Mouse (Mus musculus) myocyte (in vitro differentiated cells): ENCODE measurements around the gene Cog8. TPM values are rescaled to one million over a fixed set of nuclear protein-coding genes. Genes with fewer than 3 reads are reported as not detected.

Source experiments
- H3K27me3 ChIP-seq: one replicate; pipeline ENCODE4 v1.6.1; 2011; ENCODE audit not compliant: control insufficient read depth, insufficient read depth, insufficient read length
- H3K36me3 ChIP-seq: one replicate; pipeline ENCODE4 v1.6.1; 2011; ENCODE audit not compliant: control insufficient read depth, insufficient read depth
- H3K4me2 ChIP-seq: one replicate; pipeline ENCODE4 v1.6.1; 2011; ENCODE audit warnings: low read depth, control low read depth
- H3K4me3 ChIP-seq: one replicate; pipeline ENCODE4 v1.5.1; 2011; ENCODE audit warnings: mild to moderate bottlenecking, control low read depth, moderate library complexity
- H3K79me2 ChIP-seq: one replicate; pipeline ENCODE4 v1.6.1; 2011; ENCODE audit not compliant: control insufficient read depth, insufficient read depth
- H3ac ChIP-seq: one replicate; pipeline ENCODE4 v1.6.1; 2011; ENCODE audit not compliant: control insufficient read depth, insufficient read length
- CEBPB ChIP-seq: IDR thresholded peaks from 2 replicates; pipeline ENCODE4 v1.6.1; 2011; ENCODE audit warnings: mild to moderate bottlenecking, moderate library complexity; ENCODE audit not compliant: poor library complexity, insufficient read depth, severe bottlenecking
- E2F4 ChIP-seq: IDR thresholded peaks from one replicate; pipeline ENCODE4 v1.6.1; 2011; ENCODE audit warnings: mild to moderate bottlenecking, control low read depth, moderate library complexity; ENCODE audit not compliant: insufficient read depth
- MAX ChIP-seq: IDR thresholded peaks from one replicate; pipeline ENCODE4 v1.6.1; 2011; ENCODE audit warnings: low read depth, mild to moderate bottlenecking, control low read depth
- MYOD1 ChIP-seq, 3 experiments: IDR thresholded peaks; one replicate each; pipeline ENCODE4 v1.6.1; 2011; ENCODE audit warnings: control low read depth in 2 of 3, low read depth in 2 of 3, mild to moderate bottlenecking in 2 of 3, moderate library complexity in 1 of 3; ENCODE audit not compliant: insufficient read length in 2 of 3, control insufficient read depth in 1 of 3
- MYOG ChIP-seq, 3 experiments: IDR thresholded peaks; one replicate each; pipeline ENCODE4 v1.6.1; 2011; ENCODE audit warnings: control low read depth in 2 of 3, low read depth in 2 of 3, mild to moderate bottlenecking in 2 of 3; ENCODE audit not compliant: insufficient read length in 2 of 3, control insufficient read depth in 1 of 3, insufficient read depth in 1 of 3
- POLR2A ChIP-seq: IDR thresholded peaks from one replicate; pipeline ENCODE4 v1.6.1; 2011; ENCODE audit warnings: low read depth, mild to moderate bottlenecking, control low read depth, moderate library complexity; ENCODE audit not compliant: insufficient read length
- POLR2AphosphoS2 ChIP-seq: IDR thresholded peaks from one replicate; pipeline ENCODE4 v1.6.1; 2011; ENCODE audit warnings: low read depth, control low read depth; ENCODE audit not compliant: insufficient read length
- REST ChIP-seq: IDR thresholded peaks from one replicate; pipeline ENCODE4 v1.6.1; 2011; ENCODE audit warnings: mild to moderate bottlenecking, control low read depth, moderate library complexity; ENCODE audit not compliant: insufficient read depth, insufficient read length
- SRF ChIP-seq: IDR thresholded peaks from one replicate; pipeline ENCODE4 v1.6.1; 2011; ENCODE audit warnings: low read depth; ENCODE audit not compliant: control insufficient read depth, insufficient read length
- TCF12 ChIP-seq: IDR thresholded peaks from one replicate; pipeline ENCODE4 v1.6.1; 2011; ENCODE audit warnings: mild to moderate bottlenecking, control low read depth; ENCODE audit not compliant: poor library complexity, insufficient read depth, severe bottlenecking
- TCF3 ChIP-seq: IDR thresholded peaks from one replicate; pipeline ENCODE4 v1.6.1; 2011; ENCODE audit warnings: low read depth, control low read depth; ENCODE audit not compliant: insufficient read length
- USF1 ChIP-seq: IDR thresholded peaks from one replicate; pipeline ENCODE4 v1.6.1; 2011; ENCODE audit warnings: low read depth, mild to moderate bottlenecking, control low read depth, moderate library complexity
- polyA plus RNA-seq: library from polyadenylated mRNA; unstranded; fragments of >200 nt; fragmentation: generic; extraction: Trizol; gene quantifications from one replicate; pipeline ENCODE4 v1.2.1, GENCODE M21; 2012; ENCODE audit warnings: missing spikeins

Gene Cog8
- polyA plus RNA-seq, 1 experiment: 28.3 TPM

DNA sequence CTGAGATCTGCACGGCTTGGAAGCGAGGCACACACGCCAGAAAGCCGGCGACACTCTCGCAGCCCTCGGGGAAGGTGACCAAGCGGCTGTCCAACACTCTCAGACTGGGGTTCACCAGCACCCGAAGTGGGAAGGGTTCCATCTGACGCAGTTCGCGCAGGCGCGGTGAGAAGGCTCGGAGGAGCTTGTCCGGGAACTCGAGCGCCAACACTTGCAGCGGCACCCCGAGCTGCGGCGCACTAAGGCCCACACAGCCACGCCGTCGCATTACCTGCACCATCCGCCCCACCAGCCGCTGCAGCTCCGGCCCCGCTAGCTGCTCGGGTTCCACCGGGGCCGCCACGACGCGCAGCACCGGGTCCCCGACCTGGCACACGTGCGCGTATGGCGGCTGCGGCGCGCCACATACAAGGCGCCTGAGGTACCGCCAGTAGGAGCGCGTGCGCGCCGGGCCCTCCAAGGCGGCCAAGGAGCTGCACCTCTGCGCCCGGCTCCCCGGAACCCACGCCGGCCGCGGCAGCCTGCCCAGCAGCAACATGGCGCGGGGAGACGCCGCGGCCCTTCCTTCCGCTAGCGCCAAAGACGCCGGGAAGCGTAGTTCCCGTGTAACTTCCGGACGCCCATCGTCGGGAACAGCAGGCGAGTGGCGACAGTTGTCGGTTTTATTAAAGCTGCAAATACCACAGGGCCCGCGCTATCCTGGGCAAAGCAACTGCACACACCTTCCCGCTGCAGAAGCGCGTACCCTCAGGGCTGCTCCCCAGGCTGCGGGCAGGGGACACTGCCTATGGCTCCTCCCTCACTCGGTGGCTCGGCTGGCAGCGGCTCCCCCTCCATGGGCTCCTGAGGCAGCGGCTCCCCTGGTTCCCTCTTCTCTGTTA lies 8.2 kb downstream of the Cog8 start, which contains the start of gene Pdf:
Gene Pdf, minus strand, starts transcription at position 554 of the 881 bp plus-strand sequence.
- Histone ChIP-seq H3ac (peak within 1 kb of the TSS; percentile 76), H3K79me2 (peaks cover 10% of the 10 kb centered on the region), H3K36me3 (peaks cover 40% of the 10 kb centered on the region), H3K4me3 (peak within 1 kb of the TSS; percentile 60), H3K4me2 (peak within 1 kb of the TSS; percentile 99), H3K27me3 (no peaks in the 10 kb centered on the region)
- TF ChIP-seq USF1: no peak
- TF ChIP-seq CEBPB: no peak
- peak in 1 of 3 experiments; percentile 58 for TF ChIP-seq MYOG (IDR thresholded peaks at IDR 0.05; ENCODE audit: control insufficient read depth in 1 of 3, insufficient read depth in 1 of 3, insufficient read length in 2 of 3, low read depth in 2 of 3)
- TF ChIP-seq POLR2AphosphoS2: peak; percentile 88
- peak; percentile 80 for TF ChIP-seq POLR2A

DNA sequence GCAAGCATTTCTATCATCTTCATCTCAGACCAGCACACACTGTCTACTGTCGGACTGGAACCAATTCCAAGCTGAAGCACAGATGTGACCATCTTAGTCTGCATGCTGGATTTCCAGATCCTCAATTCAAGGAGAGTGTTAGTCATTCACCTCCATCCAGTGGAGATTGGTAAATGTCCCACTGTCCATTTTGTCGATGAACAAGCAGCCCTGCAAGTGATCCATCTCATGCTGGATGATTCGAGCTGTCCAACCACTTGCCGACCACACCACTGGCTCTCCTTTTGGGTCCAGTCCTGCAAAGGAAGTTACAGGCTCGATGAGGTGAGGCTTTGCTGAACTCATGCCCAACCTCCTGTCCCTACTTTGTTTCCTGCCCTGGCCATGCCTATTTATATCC lies 9.5 kb downstream of the Cog8 start:
- no peak overlapping the region for H3K4me3 ChIP-seq
- H3K79me2 ChIP-seq: peaks cover 10% of the 10 kb centered on the region
- H3K36me3 ChIP-seq: peaks cover 41% of the 10 kb centered on the region
- TF ChIP-seq USF1: no peak
- TF ChIP-seq CEBPB: no peak
- no peak for TF ChIP-seq POLR2A
- TF ChIP-seq REST: no peak
- TF ChIP-seq TCF3: no peak
- no peak for TF ChIP-seq POLR2AphosphoS2
- no peak for TF ChIP-seq MYOD1 (IDR thresholded peaks at IDR 0.05; ENCODE audit: control insufficient read depth in 1 of 3, insufficient read length in 2 of 3, low read depth in 2 of 3)
- TF ChIP-seq TCF12: no peak
- TF ChIP-seq SRF: no peak
- no peak for TF ChIP-seq E2F4
- TF ChIP-seq MAX: no peak
- no peak overlapping the region for H3ac ChIP-seq
- H3K27me3 ChIP-seq: no peaks in the 10 kb centered on the region
- no peak overlapping the region for H3K4me2 ChIP-seq

DNA sequence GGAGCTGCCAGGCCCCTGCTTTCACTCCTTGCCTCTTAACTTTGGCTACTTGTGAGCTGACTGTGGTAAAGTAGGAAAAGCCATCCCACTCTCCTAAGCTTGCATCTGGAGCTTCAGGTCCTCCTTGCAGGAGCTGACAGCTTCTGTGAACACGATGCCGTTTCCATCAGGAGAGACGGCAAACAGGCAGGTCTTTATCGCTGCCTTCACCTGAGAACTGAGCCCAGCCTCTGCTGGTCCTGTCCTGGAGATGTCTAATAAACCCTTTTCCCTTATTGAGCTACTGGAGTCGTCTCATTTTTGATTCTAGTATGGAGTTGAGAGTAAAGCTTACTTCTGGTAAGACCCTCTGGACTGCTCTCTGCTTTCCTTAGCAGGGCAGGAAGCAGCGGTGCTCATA lies 11.0 kb downstream of the Cog8 start:
- TF ChIP-seq MAX (no peak), POLR2AphosphoS2 (peak; percentile 28)

DNA sequence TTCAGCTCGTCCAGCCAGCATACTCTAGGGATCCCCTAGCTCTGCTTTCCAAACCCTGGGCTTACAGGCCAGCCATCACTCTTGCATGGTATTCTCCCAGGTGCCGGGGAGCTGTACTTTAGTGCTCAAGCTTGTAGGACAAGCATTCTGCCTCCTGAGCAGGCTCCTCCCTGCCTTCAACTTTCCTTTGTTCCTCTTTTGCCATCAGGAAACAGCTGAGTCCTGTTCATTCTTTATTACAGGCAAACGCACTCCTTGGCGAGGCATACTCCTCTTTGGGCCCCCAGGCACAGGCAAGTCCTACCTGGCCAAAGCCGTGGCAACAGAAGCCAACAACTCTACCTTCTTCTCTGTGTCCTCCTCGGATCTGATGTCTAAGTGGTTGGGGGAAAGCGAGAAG lies 15.9 kb downstream of the Cog8 start:
- TF ChIP-seq MYOG (IDR thresholded peaks at IDR 0.05; ENCODE audit: control insufficient read depth in 1 of 3, insufficient read depth in 1 of 3, insufficient read length in 2 of 3, low read depth in 2 of 3): no peak
- no peak for TF ChIP-seq CEBPB
- TF ChIP-seq USF1: no peak
- no peak for TF ChIP-seq TCF3
- TF ChIP-seq REST: no peak
- TF ChIP-seq POLR2A: no peak
- TF ChIP-seq SRF: no peak
- TF ChIP-seq POLR2AphosphoS2: no peak
- TF ChIP-seq TCF12: no peak
- no peak for TF ChIP-seq MYOD1 (IDR thresholded peaks at IDR 0.05; ENCODE audit: control insufficient read depth in 1 of 3, insufficient read length in 2 of 3, low read depth in 2 of 3)
- TF ChIP-seq MAX: no peak
- TF ChIP-seq E2F4: no peak
- Histone ChIP-seq H3K4me3 (no peak overlapping the region), H3K79me2 (no peaks in the 10 kb centered on the region), H3K36me3 (peaks cover 40% of the 10 kb centered on the region), H3ac (no peak overlapping the region), H3K4me2 (no peak overlapping the region), H3K27me3 (no peaks in the 10 kb centered on the region)

More for the DNA sequence above, 11.0 kb downstream of the Cog8 start:
- Histone ChIP-seq H3ac (no peak overlapping the region), H3K27me3 (no peaks in the 10 kb centered on the region), H3K79me2 (peaks cover 10% of the 10 kb centered on the region), H3K4me3 (no peak overlapping the region), H3K4me2 (no peak overlapping the region), H3K36me3 (peaks cover 52% of the 10 kb centered on the region)

DNA sequence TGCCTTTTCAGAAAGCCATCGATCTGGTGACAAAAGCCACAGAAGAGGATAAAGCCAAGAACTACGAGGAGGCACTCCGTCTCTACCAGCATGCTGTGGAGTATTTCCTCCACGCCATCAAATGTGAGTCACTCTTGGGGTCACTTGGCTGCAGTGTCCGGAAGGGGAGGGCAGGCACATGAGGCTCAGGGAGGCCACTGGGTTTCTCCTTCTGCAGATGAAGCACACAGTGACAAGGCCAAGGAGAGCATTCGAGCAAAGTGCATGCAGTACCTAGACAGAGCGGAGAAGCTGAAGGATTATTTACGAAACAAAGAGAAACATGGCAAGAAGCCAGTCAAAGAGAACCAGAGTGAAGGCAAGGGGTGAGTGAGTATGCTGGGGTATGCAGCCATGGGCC lies 19.9 kb downstream of the Cog8 start:
- Histone ChIP-seq H3K27me3 (no peaks in the 10 kb centered on the region), H3K79me2 (peaks cover 34% of the 10 kb centered on the region), H3K4me3 (no peak overlapping the region), H3ac (no peak overlapping the region), H3K36me3 (peaks cover 17% of the 10 kb centered on the region), H3K4me2 (no peak overlapping the region)
- TF ChIP-seq POLR2AphosphoS2 (no peak), SRF (no peak), MYOG (IDR thresholded peaks at IDR 0.05; ENCODE audit: control insufficient read depth in 1 of 3, insufficient read depth in 1 of 3, insufficient read length in 2 of 3, low read depth in 2 of 3) (no peak), TCF3 (no peak), MYOD1 (IDR thresholded peaks at IDR 0.05; ENCODE audit: control insufficient read depth in 1 of 3, insufficient read length in 2 of 3, low read depth in 2 of 3) (no peak), E2F4 (no peak), MAX (no peak), USF1 (no peak), TCF12 (no peak), POLR2A (no peak), REST (no peak), CEBPB (no peak)
